Mouse (Mus musculus): Measurements from ENCODE around the gene Usp46. TPM values are rescaled to one million over a fixed set of nuclear protein-coding genes. Genes with fewer than 3 reads are reported as not detected.

Usp46 gene
- 100 to 1,000 TPM; 138 to 142 TPM for total RNA-seq (2021)

DNA sequence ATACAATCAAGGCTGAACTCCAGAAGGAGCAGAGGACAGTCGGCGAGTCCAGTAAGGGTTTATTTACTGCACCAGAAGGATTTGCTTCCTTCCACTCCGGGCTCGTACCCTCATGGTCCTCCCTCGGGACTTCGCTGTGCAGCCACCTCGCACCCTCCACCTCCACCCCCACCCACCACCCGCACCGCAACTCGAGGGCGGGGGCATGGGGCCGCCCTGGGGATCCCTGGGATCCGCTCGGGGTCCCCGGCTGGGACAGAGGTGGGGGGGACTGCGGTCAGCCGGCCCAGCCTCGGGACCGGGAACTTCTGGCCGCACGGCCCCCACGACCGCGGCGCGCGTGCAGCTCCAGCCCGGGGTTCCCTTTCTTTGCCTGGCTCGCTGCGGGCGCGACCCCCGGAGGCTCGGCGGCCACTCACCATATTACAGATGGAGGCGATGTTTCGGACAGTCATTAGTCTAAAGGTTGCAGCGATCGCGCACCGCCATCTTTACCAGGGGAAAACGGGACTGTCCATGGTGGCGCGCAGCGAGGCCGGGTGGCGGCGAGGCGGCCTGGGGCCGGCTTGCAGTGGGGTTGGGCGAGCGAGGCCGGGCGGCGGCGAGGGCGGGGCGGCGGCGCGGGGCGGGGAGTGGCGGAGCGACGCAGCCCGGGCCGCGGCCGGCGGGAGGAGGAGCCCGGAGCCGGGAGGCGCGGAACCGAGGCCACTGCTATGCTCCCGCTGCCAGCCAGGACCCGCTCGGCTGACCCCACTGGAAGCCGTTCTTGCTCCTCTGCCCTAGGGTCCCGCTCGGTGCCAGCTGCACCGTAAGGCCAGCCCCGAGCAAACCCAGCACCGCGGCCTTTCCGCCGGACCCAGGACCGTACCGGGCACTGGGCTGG lies at the start of gene Usp46:
Usp46 (minus strand) TSS at position 601 of the 883 bp plus-strand sequence.
- intact Hi-C loops (cut with DNase I), result loop anchor here (2.0 to 10.0 kb wide), 5 partner anchors 25 to 213 kb away; partner anchors contain the start of gene Rasl11b

DNA sequence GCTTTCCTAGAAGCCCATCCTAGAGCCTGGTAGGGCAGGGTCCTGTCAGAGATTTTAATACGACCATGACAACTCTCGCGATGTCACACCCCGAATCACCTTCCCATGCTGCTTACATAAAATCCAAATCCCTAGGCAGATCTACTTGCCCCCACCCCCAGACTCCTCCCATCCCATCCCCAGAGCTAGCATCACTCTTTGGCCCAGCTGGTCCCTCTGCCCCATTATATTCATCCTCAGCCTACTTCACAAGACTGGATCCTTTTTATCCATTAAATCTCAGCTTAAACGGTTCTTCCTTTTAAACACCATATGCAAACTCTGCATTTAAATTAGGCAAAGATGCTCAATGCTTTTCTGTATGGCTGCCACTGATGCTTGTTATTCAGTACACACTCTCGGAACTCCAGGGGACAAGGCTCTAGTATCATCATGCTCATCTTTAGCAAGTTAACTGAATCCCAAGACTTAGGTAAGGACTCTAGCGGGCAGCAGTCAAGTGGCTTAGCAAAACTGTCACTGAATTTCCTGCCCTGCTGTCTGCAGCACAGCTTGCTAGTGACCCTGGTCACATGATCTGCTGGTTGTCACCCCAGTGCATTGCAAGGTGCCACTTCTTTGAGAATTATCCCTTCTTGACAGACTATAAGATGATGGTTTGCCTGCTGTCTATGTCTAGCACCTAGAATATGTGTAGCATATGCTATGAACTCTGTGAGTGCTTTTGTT lies 45.9 kb upstream of the Usp46 start:
- intact Hi-C loops (cut with DNase I), result loop anchor here (5.0 kb wide), 1 partner anchor 63 kb away; no protein-coding TSS in a partner anchor
- DNase-seq (ENCODE audit: low spot score in 2 of 2), result no peak

More for the DNA sequence above, at the start of gene Usp46:
- DNase-seq (ENCODE audit: low spot score in 2 of 2), result peak; percentile 82 to 88

GRCm38 (mm10) chr5:74105445-74105844 lies 37.2 kb upstream of the Usp46 start:
- intact Hi-C loops (cut with DNase I), result no loop called here
- DNase-seq (ENCODE audit: low spot score in 2 of 2), result no peak

GRCm38 (mm10) chr5:74101761-74102160 lies 33.5 kb upstream of the Usp46 start:
- intact Hi-C loops (cut with DNase I), result no loop called here
- DNase-seq (ENCODE audit: low spot score in 2 of 2), result peak in 1 of 2 experiments; percentile 32

DNA sequence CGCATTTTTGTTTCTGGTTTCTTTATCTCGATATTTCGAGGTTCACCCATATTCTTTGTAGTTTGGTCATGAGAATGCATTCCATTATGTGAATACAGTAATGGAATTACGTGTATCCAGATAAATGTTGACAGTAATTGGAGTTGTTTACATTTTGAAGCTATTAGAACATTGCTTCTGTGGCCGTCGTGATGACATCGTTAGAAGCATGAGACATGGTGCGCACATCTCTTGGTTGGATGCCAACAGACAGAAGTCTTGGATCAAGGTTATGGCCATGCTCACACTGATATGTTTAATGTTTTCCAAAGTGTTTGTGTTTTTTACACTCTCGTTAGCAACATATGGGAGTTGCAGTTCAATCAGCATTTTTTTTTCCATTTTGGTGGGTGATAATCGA lies 30.8 kb upstream of the Usp46 start:
- no peak for DNase-seq (ENCODE audit: low spot score in 2 of 2)
- intact Hi-C loops (cut with DNase I), result no loop called here

- no peak for DNase-seq (ENCODE audit: low spot score in 2 of 2)
- intact Hi-C loops (cut with DNase I), result no loop called here
Measured at GRCm38 (mm10) chr5:74097854-74098220, 29.6 kb upstream of the Usp46 start.

GRCm38 (mm10) chr5:74097116-74097853 lies 29.1 kb upstream of the Usp46 start:
- intact Hi-C loops (cut with DNase I), result no loop called here
- DNase-seq (ENCODE audit: low spot score in 2 of 2), result no peak

- intact Hi-C loops (cut with DNase I), result no loop called here
- DNase-seq (ENCODE audit: low spot score in 2 of 2), result no peak
Measured at GRCm38 (mm10) chr5:74096060-74096459, 27.8 kb upstream of the Usp46 start.

DNA sequence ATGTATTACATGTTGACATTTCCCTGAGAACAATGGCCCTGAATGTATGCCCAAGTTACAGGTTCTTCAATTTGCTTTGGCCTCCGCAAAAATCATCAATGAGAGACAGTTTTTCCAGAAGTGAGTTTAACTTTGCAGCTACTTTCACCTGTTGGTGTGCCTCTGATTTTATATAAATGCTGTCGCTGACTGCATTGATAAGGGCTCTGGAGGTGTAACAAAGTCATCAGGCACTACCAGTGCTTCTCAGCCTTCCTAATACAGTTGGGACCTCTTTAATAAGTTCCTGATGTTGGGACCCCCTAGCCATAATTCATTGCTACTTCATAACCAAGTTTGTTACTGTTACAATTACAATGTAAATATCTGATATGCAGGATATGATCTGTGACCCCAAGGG lies 27.4 kb upstream of the Usp46 start:
- DNase-seq (ENCODE audit: low spot score in 2 of 2), result no peak
- intact Hi-C loops (cut with DNase I), result no loop called here

GRCm38 (mm10) chr5:74094841-74095437 lies 26.7 kb upstream of the Usp46 start:
- intact Hi-C loops (cut with DNase I), result loop anchor here (5.0 kb wide), 1 partner anchor 182 kb away; no protein-coding TSS in a partner anchor
- DNase-seq (ENCODE audit: low spot score in 2 of 2), result no peak

- intact Hi-C loops (cut with DNase I), result loop anchor here (2.0 to 5.0 kb wide), 3 partner anchors 27 to 184 kb away; partner anchors contain the start of gene Rasl11b
Measured at GRCm38 (mm10) chr5:74093556-74094428, 25.6 kb upstream of the Usp46 start.

DNA sequence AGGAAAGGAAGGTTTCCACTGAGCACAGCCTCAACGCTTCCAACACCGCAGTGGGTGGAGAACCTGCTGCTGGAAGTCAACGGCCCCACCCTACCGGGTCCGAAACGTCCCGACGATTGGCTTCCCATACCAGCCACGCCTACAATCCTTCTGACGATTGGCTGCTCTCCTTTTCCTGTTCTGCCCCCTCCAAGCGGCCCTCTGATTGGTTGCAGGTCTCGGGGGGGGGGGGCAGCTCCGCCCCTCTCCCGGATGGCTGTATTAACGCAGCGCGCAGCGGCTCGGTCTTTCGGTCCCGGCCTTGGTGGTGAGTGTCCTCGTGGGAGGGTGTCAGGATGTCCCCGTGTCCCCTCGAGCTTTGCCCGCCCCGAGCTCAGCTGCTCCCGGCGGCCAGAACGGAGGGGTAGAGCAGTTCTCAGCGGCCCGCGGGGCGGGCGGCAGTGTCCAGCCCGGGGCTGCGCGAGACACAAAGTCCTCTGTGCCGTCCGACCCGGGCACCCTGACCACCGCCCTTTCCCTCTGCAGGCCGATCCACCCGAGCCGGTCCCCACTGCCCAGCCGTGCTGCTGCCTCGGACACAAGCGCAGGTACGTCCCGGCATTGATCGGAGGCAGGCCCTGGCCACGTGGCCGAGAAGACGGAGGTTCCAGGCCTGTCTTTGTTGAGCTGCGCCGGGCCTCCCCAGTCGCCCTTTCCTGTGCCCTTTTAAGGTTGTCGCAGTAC lies 24.8 kb upstream of the Usp46 start:
- intact Hi-C loops (cut with DNase I), result loop anchor here (2.0 to 5.0 kb wide), 3 partner anchors 26 to 184 kb away; partner anchors contain the start of gene Rasl11b
- peak; percentile 90 to 91 for DNase-seq (ENCODE audit: low spot score in 2 of 2)

More at GRCm38 (mm10) chr5:74093556-74094428, 25.6 kb upstream of the Usp46 start:
- DNase-seq (ENCODE audit: low spot score in 2 of 2), result no peak

DNA sequence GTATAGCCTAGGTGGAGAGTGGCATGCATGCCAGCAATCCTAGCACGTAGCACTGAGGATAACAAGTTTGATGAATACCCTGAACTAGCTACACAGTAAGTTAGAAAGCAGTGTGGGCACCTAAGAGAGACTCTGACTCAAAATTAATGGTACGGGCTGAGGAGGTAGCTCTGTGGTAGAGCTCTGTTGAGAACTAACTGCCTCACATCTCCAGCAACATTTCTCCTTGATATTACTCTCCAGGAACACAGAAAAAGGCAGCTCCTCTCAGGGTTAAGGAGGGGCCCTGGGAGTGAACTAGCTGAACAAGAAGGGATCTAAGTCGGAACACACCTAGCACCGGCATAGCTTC lies 24.2 kb upstream of the Usp46 start:
- DNase-seq (ENCODE audit: low spot score in 2 of 2), result no peak
- intact Hi-C loops (cut with DNase I), result loop anchor here (2.0 to 5.0 kb wide), 3 partner anchors 26 to 185 kb away; partner anchors contain the start of gene Rasl11b

GRCm38 (mm10) chr5:74089643-74090042 lies 21.4 kb upstream of the Usp46 start:
- no peak for DNase-seq (ENCODE audit: low spot score in 2 of 2)
- intact Hi-C loops (cut with DNase I), result loop anchor here (5.0 kb wide), 1 partner anchor 188 kb away; no protein-coding TSS in a partner anchor

GRCm38 (mm10) chr5:74081756-74082155 lies 13.5 kb upstream of the Usp46 start:
- intact Hi-C loops (cut with DNase I), result no loop called here
- DNase-seq (ENCODE audit: low spot score in 2 of 2), result no peak

- intact Hi-C loops (cut with DNase I), result no loop called here
Measured at GRCm38 (mm10) chr5:74078861-74079615, 10.8 kb upstream of the Usp46 start.

GRCm38 (mm10) chr5:74078400-74078799 lies 10.2 kb upstream of the Usp46 start:
- intact Hi-C loops (cut with DNase I), result no loop called here
- DNase-seq (ENCODE audit: low spot score in 2 of 2), result no peak

More at GRCm38 (mm10) chr5:74078861-74079615, 10.8 kb upstream of the Usp46 start:
- DNase-seq (ENCODE audit: low spot score in 2 of 2), result no peak
